Mouse (Mus musculus) stomach, embryonic 14.5 days (tissue): ENCODE measurements around the gene Fam117a. TPM values are rescaled to one million over a fixed set of nuclear protein-coding genes. Genes with fewer than 3 reads are reported as not detected.

Experiments
- ATAC-seq: fragments of 200-750 bp; cut with Nextera tagmentation; 2 replicates; pipeline ENCODE4 v1.8.0; 2017; ENCODE audit warnings: low read depth, moderate TSS enrichment; ENCODE audit not compliant: insufficient number of reproducible peaks, insufficient read depth, low FRiP score
- H3K27ac ChIP-seq: fragments of 300-500 bp; sonication (generic); 2 replicates; pipeline ENCODE4 v1.5.1; 2014; ENCODE audit warnings: mild to moderate bottlenecking, low read length, moderate library complexity, mixed read lengths
- H3K27me3 ChIP-seq: fragments of 300-500 bp; sonication (generic); 2 replicates; pipeline ENCODE4 v1.6.1; 2014; ENCODE audit warnings: low read length, control low read depth, mixed read lengths; ENCODE audit not compliant: control insufficient read depth, insufficient read depth
- H3K36me3 ChIP-seq: fragments of 300-500 bp; sonication (generic); 2 replicates; pipeline ENCODE4 v1.6.1; 2014; ENCODE audit warnings: mild to moderate bottlenecking, control low read depth, low read length, moderate library complexity, mixed read lengths; ENCODE audit not compliant: control insufficient read depth, insufficient read depth
- H3K4me1 ChIP-seq: fragments of 300-500 bp; sonication (generic); 2 replicates; pipeline ENCODE4 v1.6.1; 2014; ENCODE audit warnings: low read length, control low read depth, mixed read lengths; ENCODE audit not compliant: control insufficient read depth, insufficient read depth
- H3K4me2 ChIP-seq: fragments of 300-500 bp; sonication (generic); replicated peaks from 2 replicates; pipeline ENCODE4 v1.6.1; 2014; ENCODE audit warnings: low read depth, low read length, control low read depth
- H3K4me3 ChIP-seq: fragments of 300-500 bp; sonication (generic); 2 replicates; pipeline ENCODE4 v1.5.1; 2014; ENCODE audit warnings: low read depth, low read length, control low read depth
- H3K9ac ChIP-seq: fragments of 300-500 bp; sonication (generic); replicated peaks from 2 replicates; pipeline ENCODE4 v1.6.1; 2014; ENCODE audit warnings: low read depth, mild to moderate bottlenecking, control low read depth, low read length, moderate library complexity, mixed read lengths
- H3K9me3 ChIP-seq: fragments of 300-500 bp; sonication (generic); 2 replicates; pipeline ENCODE4 v1.6.1; 2016; ENCODE audit warnings: low read depth, low read length, control low read depth; ENCODE audit not compliant: control insufficient read depth
- WGBS: fragments of 180-500 bp; shearing (Covaris S2); extraction: QIAGEN DNeasy Blood & Tissue Kit; methylation state at CpG from one replicate; pipeline ENCODE4 v1.1.7; 2014; 5-methylcytosine and 5-hydroxymethylcytosine counted together
- polyA plus RNA-seq: library from polyadenylated mRNA; unstranded; fragments of >200 nt; fragmentation: Nextera tagmentation; extraction: Ambion mirVana; gene quantifications from 2 replicates; pipeline ENCODE4 v1.2.1, GENCODE M21; 2014

The Fam117a gene
- polyA plus RNA-seq, 1 experiment from 2014 or later, result 15.7 TPM

GRCm38 (mm10) chr11:95384319-95384972, 47.6 kb downstream of the Fam117a start, which contains the start of gene Slc35b1:
Gene Slc35b1, plus strand, starts transcription at chr11:95384692.
- H3K4me2 ChIP-seq, result peak within 1 kb of the TSS; percentile 59
- H3K9me3 ChIP-seq, result no peaks in the 10 kb centered on the region
- peak; percentile 95 for ATAC-seq
- H3K36me3 ChIP-seq, result peaks cover 26% of the 10 kb centered on the region; the same call in 1 of the 2 replicates
- no peaks in the 10 kb centered on the region for H3K27me3 ChIP-seq
- peaks cover 5% of the 10 kb centered on the region; the same call in 1 of the 2 replicates for H3K4me1 ChIP-seq
- under 1% methylated on average over 42 of the region's 42 CpGs for WGBS
- peak within 1 kb of the TSS; percentile 53 for H3K27ac ChIP-seq
- H3K4me3 ChIP-seq, result peak within 1 kb of the TSS; percentile 88
- H3K9ac ChIP-seq, result peak within 1 kb of the TSS; percentile 84

GRCm38 (mm10) chr11:95384973-95385320, 48.1 kb downstream of the Fam117a start:
- WGBS, result under 1% methylated on average over 14 of the region's 14 CpGs
- ATAC-seq, result 0 out of 2 replicates have a peak, but pooled peaks have one; percentile 11

DNA sequence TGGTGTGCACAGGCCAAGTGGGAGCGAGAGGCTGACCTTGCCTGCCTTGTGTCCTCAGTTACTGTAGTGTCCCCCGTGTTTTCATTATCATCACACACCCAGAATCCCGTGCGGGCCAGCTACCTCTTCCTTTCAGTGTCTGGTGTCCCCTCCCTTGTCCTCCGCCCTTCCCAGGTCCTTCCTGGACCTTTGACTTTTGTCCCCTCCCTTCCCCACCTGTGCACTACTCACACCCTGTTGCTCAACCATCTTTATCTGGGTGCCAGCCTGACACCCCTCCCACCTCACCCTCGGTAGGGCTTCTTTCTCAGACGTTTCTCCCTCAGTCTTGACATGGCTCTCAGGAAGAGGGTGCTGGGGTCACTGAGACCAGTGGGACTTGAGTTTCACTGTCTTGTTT, 50.5 kb downstream of the Fam117a start:
- H3K4me1 ChIP-seq, result peaks cover 8% of the 10 kb centered on the region
- H3K27ac ChIP-seq, result no peak overlapping the region
- H3K9me3 ChIP-seq, result no peaks in the 10 kb centered on the region
- H3K4me3 ChIP-seq, result no peak overlapping the region
- H3K9ac ChIP-seq, result no peak overlapping the region
- WGBS, result 86% methylated on average over 7 of the region's 7 CpGs
- H3K36me3 ChIP-seq, result peaks cover 33% of the 10 kb centered on the region
- no peak overlapping the region for H3K4me2 ChIP-seq
- ATAC-seq, result no peak
- H3K27me3 ChIP-seq, result no peaks in the 10 kb centered on the region

More at GRCm38 (mm10) chr11:95384973-95385320, 48.1 kb downstream of the Fam117a start:
- H3K36me3 ChIP-seq, result peaks cover 27% of the 10 kb centered on the region; the same call in 1 of the 2 replicates
- peaks cover 5% of the 10 kb centered on the region; the same call in 1 of the 2 replicates for H3K4me1 ChIP-seq
- peak overlapping the region; percentile 84 for H3K9ac ChIP-seq
- peak overlapping the region; percentile 59 for H3K4me2 ChIP-seq
- no peaks in the 10 kb centered on the region for H3K9me3 ChIP-seq
- peak overlapping the region; percentile 53 for H3K27ac ChIP-seq
- H3K4me3 ChIP-seq, result peak overlapping the region; percentile 88
- no peaks in the 10 kb centered on the region for H3K27me3 ChIP-seq

DNA sequence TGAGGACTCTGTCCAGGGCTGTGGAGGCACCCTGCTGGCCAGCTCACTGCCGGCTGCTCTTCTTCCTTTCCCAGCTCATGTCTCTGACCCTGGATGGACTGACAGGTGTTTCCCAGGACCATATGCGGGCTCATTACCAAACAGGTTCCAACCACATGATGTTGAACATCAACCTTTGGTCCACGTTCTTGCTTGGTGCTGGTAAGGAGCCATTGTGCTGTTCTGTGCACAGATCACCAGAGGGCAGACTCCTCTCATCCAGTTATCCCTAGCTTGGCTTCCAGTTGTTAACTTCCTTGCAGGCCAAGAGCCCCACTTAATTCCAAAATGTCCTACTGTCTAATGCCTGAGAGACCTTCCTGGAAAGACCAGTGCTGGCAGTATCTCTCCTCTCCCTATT, 52.2 kb downstream of the Fam117a start:
- Histone ChIP-seq H3K4me1 (peaks cover 9% of the 10 kb centered on the region), H3K4me3 (no peak overlapping the region), H3K27me3 (no peaks in the 10 kb centered on the region), H3K4me2 (no peak overlapping the region), H3K9ac (no peak overlapping the region), H3K27ac (no peak overlapping the region), H3K9me3 (no peaks in the 10 kb centered on the region), H3K36me3 (peaks cover 33% of the 10 kb centered on the region)
- 71% methylated on average over 3 of the region's 3 CpGs for WGBS
- no peak for ATAC-seq

GRCm38 (mm10) chr11:95390420-95390819, 53.6 kb downstream of the Fam117a start:
- ATAC-seq, result no peak
- 90% methylated on average over 6 of the region's 6 CpGs for WGBS

GRCm38 (mm10) chr11:95391201-95391600, 54.4 kb downstream of the Fam117a start:
- Histone ChIP-seq H3K27me3 (no peaks in the 10 kb centered on the region), H3K4me1 (peaks cover 4% of the 10 kb centered on the region; the same call in 1 of the 2 replicates), H3K36me3 (peaks cover 33% of the 10 kb centered on the region), H3K4me2 (no peak overlapping the region), H3K27ac (no peak overlapping the region), H3K9ac (no peak overlapping the region), H3K9me3 (no peaks in the 10 kb centered on the region), H3K4me3 (no peak overlapping the region)
- 75% methylated on average over 4 of the region's 4 CpGs for WGBS
- ATAC-seq, result no peak

More at GRCm38 (mm10) chr11:95390420-95390819, 53.6 kb downstream of the Fam117a start:
- peaks cover 33% of the 10 kb centered on the region for H3K36me3 ChIP-seq
- H3K4me2 ChIP-seq, result no peak overlapping the region
- no peak overlapping the region for H3K27ac ChIP-seq
- H3K9me3 ChIP-seq, result no peaks in the 10 kb centered on the region
- peaks cover 7% of the 10 kb centered on the region for H3K4me1 ChIP-seq
- H3K4me3 ChIP-seq, result no peak overlapping the region
- no peaks in the 10 kb centered on the region for H3K27me3 ChIP-seq
- no peak overlapping the region for H3K9ac ChIP-seq

- H3K9me3 ChIP-seq, result no peaks in the 10 kb centered on the region
- peaks cover 33% of the 10 kb centered on the region for H3K36me3 ChIP-seq
- WGBS, result 70% methylated on average over 5 of the region's 5 CpGs
- no peak overlapping the region for H3K9ac ChIP-seq
- H3K27me3 ChIP-seq, result no peaks in the 10 kb centered on the region
- H3K27ac ChIP-seq, result no peak overlapping the region; the same call in 1 of the 2 replicates
- no peak overlapping the region for H3K4me2 ChIP-seq
- peaks cover 4% of the 10 kb centered on the region; the same call in 1 of the 2 replicates for H3K4me1 ChIP-seq
- no peak overlapping the region for H3K4me3 ChIP-seq
- ATAC-seq, result no peak
Measured at GRCm38 (mm10) chr11:95391743-95392142, 54.9 kb downstream of the Fam117a start.

- no peak for ATAC-seq
- H3K4me1 ChIP-seq, result peaks cover 4% of the 10 kb centered on the region; the same call in 1 of the 2 replicates
- H3K27ac ChIP-seq, result peak overlapping the region; percentile 49; the same call in 1 of the 2 replicates
- H3K27me3 ChIP-seq, result no peaks in the 10 kb centered on the region
- H3K36me3 ChIP-seq, result peaks cover 32% of the 10 kb centered on the region
- no peaks in the 10 kb centered on the region for H3K9me3 ChIP-seq
- H3K4me2 ChIP-seq, result no peak overlapping the region
- H3K9ac ChIP-seq, result no peak overlapping the region
- H3K4me3 ChIP-seq, result no peak overlapping the region
- WGBS, result 56% methylated on average over 7 of the region's 7 CpGs
Measured at GRCm38 (mm10) chr11:95392223-95392667, 55.4 kb downstream of the Fam117a start.
